Mouse (Mus musculus) neural tube, embryonic 10.5 days (tissue): ENCODE results near the gene Prpf38b.
A peak's percentile ranks its signal among the peaks of the same experiment; 100 is the strongest.
"Not testable (repeated sequence)": the region's sequence is repeated elsewhere in the genome, so short reads cannot be mapped to it uniquely, and the experiment has no call there.

Experiments used
- DNase-seq: peaks from one replicate; pipeline ENCODE4 v3.0.0-alpha.2; 2017; ENCODE audit warnings: low spot score; ENCODE audit errors: extremely low spot score

The Prpf38b gene

DNA sequence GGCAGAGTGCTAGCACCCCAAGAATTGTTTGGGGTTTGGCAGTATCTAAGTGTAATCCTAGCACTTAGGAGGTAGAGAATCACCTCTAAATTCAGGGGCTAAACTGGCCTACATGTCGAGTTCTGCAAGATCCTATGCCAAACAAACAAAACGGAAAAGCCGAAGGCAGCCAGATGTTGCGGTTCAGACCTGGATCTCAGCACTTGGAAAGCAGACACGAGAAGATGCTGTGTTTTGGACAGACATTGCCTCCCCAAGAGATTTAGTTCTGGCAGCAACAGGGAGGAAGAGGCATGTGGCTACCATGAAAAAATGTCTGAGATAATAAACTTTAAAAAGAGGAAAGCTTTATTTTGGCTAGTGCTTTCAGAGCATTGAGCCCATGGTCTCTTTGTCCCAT lies 10.8 kb downstream of the Prpf38b start:
- no peak for DNase-seq

DNA sequence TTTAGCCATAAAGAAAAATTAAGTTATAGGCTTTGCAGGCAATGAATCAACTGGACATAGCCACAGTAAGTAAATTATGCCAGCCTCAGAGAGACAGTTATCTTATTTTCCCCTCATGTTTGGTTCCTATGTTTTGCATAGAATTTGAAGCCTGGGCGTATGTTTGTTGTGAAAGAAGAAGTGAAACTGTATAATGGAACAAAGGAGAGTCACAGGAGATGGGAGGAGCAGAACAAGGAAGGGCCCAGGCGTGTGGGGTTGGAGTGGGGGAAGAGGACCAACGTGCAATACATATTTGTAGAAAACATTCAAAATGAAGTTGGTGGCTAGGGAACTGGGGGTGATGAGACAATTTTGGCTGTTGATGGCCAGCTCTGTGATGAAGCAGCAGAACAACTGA lies 11.4 kb downstream of the Prpf38b start:
- DNase-seq = no peak

DNA sequence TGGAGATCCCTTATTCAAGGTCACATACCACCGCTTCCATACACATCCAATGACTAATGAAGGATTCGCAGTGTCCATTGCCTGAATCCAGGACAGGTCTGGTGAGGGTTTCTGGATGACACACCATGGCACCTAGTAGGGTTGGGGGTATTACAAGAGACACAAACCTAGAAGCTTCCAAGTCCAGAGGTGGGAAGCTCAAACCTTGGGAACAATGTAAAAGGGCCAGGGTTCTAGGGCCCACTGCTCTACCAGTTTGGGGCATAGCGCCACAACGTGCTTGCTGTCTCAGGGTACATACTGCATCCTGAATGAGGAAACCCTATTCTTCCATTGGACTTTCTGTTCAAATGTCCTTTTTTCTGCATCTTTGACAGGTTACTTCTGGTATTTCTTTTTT lies 12.9 kb downstream of the Prpf38b start:
- DNase-seq = no peak

DNA sequence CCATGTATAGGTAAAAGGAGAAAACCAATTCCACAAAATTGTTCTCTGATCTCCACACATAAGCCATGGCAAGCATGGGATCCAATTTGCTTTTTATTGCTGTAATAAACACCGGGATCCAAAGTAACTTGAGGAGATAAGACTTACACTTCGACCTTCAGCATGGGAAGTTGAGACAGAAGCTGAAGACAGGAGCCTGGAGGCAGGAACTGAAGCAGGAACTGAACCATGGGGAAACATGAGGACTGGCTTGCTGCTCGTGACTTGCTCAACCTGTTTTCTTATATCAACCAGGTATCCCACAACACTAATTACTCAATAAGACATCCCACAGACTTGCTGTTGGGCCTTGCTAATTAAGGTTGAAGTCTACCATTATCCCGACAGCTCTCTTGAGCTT lies 18.6 kb downstream of the Prpf38b start:
- no peak for DNase-seq

DNA sequence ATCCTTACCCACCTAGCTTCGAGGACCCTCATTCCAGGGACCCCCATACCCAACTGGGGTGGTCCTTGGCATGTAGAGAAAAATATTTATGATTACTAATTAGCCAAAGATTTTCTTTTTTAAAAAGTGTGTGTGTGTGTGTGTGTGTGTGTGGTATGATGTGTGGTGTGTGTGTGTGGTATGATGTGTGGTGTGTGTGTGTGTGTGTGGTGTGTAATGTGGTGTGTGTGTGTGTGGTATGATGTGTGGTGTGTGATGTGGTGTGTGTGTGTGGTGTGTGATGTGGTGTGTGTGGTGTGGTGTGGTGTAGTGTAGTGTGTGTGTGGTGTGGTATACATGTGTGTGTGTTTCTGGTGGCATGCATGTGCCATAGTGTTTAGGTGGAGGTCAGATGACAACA lies 19.4 kb downstream of the Prpf38b start:
- no peak for DNase-seq

DNA sequence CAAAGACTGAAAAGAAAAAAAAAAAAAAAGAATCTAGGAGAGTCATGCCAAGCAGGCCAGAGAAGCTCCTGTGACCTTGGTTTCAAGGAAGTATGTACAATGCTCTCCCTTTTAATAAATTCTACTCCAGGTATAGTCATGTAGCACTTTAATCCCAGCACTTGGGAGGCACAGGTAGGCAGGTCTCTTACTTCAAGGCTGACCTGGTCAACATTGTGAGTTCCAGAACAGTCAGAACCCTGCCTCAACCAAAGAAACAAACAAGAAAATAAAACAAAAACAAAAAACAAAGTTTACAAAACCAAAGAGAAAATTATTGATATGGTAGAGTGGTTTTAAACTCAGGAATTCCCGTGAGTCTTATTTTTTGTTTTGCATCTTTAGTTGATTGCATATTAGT lies 21.6 kb downstream of the Prpf38b start, which contains the start of gene Fndc7:
Fndc7 (minus strand) TSS at position 101 of the 400 bp plus-strand sequence.
- DNase-seq = no peak

DNA sequence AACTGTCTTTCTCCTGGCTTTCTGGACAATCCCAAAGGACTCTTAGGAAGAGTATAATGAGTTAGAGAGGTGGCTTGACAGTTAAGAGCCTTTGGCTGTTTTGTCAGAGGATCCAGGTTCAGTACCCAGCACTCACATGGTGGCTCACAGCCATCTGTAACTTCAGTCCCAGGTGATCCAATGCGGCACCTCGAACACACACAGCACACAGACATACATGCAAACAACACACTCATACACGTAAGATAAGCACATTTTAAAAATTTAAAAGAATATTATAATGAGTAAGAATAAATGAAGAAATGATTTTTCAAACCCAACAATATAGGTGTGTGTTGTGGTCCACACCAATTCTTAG lies 23.9 kb downstream of the Prpf38b start:
- DNase-seq = no peak

DNA sequence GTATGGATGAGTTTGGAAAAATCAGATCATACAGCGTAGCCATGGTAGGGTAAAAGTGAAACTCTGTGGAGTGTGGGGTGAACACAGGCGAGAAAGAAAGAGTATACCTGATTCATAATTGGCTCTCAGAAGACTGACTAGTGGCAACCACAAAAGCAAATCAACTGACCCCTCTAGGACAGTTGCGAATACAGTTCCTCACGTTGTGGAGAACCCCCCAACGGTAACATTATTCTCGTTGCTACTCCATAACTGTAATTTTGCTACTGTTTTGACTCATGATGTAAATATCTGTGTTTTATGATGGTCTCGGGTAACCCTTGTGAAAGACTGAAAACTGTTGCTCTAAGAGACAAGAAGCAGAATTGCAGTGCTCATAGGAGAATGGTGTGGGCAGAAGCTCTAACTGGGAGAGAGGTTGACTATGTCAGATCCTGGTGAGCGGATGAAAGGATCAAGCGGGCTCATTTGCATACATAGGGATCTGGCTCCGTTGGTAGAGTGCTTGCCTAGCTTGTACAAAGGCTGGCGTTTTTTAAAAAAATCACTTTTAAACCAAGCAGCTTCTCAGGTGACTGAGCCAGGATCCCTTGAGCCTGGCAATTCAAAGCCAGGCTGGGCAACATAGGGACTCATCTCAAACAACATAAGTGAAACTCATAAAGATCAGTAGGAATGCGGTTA lies 24.5 kb downstream of the Prpf38b start:
- no peak for DNase-seq

DNA sequence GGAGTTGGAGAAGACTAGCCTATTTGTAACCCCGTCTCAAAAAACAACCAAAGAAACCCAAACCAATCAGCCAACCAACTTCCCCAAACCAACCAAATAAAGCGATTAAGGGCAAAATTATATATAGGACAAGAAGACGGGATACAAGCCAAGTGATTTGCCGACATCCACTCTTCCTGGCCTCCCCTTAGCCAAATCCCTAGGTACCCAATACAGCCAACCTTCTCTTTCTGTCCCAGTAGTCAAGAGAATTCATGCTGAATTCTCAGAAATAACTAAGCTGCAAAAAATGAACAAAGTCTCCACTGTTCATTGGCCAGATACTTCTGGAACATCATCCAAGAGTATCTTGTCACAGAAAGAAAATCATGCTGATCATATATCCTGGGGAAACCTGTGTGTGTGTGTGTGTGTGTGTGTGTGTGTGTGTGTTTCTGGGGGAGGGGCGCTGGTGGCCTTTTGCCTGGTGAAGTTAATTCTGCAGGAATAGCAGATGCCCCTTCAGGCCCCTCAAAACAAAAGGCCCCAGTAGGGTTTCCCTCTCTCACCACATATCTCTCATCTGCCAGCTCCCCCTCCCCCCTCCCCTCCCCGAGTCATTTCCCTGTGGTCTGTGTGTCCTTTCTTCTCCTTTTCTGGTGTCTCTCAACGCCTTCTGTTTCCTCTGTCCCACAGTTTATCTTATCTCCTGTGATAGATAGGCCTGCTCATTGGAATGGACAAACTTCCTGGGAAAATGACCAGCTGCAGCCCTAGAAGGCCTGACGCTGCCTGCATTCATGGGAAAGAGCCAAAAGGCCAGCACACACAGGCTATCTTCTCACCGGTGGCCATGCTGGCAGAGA lies 25.6 kb downstream of the Prpf38b start:
- peak; percentile 56 for DNase-seq

DNA sequence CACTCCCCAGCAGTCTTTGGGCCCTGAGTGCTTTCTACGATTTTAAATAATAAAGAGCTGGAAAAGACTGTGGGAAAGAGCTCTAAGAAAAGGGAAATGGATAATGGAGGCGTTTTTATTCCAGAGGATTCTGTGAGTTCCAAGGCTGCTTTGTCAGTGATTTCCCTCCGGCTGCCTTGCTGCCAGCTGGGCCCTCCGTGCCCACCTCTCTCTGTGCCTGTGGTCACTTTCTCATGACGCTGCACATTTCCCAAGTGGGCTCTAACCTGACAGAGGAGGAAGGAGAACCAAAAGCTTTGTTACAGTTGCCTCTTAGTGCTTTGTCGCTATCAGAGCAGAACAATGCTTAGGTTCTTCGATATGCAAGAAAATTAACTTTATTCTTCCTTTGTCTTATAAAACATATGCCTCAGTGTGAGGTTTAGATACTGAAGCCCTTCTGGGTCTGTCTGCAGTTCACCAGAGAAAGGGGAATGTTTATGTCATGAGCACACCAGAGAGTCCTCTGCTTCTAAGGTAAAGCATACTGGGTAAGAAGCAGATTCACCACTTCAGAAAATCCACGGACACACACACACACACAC lies 26.7 kb downstream of the Prpf38b start:
- DNase-seq = no peak

DNA sequence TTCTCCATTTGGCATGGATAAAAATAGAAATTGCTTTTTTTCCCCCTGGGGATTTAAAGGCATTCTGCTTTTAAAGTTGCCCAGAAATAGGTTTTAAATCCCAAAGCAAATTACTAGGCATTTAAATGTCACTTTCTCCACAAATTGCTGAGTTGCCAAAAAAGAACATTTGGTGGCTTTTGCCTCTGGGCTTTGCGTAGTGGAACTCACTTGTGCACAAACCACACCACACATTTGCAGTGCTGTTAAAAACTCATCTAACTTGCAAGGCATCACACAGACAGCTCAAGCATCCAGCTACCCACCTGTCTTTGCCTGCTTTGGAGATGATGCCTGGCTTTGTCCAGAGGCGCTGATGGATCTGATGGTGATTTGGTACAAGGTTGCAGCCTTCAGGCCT lies 28.5 kb downstream of the Prpf38b start:
- DNase-seq = no peak

DNA sequence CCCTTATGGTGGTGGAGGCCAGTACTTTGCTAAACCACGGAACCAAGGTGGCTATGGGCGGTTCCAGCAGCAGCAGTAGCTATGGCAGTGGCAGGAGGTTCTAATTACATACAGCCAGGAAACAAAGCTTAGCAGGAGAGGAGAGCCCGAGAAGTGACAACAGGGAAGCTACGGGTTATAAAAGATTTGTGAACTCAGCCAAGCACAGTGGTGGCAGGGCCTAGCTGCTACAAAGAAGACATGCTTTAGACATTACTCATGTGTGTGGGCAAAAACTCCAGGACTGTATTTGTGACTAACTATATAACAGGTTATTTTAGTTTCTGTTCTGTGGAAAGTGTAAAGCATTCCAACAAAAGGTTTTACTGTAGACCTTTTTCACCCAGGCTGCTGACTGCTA lies 29.7 kb downstream of the Prpf38b start:
- DNase-seq = not testable (repeated sequence)

DNA sequence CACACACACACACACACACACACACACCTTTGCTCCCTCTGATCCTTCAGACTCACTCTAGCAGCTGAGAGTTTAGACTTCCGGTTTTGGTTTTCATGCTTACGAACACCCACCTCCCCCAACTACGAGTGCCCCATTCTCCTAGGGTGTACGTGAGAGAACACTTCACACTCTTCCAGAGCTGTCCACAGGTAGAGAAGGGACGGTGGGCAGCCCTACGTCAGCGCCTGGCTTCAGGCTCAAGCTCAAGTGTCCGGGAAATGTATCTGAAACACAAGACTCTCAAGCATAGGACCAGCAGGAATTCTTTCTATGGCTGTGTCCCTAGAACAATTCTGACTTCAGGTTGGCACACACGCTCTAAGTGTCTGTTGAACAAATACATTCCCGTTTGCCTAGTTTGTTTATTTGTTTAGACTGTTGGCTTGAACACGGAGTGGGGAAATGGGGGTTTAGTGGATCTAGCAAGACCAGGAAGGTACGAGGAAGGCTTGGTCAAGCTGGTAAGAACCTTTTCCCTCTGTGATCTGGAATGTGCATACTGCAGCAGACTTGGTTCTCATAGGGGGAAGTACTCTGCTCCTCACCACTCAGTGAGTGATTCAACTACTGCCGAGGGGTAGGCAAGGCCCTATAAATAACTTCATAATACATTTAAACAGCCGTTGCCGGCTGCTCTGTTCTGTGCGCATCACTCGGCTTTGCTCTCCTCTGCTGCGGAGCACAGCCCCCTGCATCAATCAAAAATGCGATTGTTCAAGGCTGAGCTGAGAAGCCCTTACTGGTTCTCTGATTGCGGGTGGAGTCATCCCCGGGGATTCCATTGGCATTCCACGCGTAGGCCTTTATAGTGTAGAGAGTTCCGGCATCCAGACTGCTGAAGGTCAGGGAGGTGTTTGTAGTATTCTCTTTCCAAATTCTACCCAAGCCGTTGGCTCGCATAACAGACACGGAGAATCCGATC lies 30.7 kb downstream of the Prpf38b start:
- DNase-seq = peak; percentile 21

DNA sequence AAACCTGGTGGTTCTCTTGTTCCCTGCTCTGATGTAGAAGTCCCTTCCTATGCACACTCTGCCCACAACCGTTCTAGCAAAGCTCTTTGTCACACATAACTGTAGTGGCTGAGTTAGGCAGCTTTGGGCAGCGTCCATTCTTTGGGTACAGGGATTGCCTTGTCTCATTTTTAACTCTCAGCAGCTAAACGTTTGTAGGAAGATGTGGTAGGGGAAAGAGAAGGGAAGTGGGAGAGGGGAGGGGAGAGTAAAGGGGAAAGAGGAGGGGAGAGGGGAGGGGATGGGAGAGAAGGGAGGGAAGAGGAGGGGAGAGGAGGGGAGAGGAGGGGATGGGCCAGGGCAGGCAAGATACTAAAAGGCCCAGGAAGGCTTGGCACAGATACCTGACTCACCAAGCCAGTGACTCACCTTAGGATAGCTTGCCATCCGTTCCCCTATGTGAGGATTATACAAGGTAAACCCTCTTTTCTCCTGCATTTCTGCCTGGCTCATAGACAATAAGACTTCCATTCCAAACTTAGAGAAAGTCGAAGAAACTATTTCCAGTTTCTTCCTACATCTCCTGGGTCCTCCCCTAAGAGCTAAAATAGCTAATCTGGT lies 31.6 kb downstream of the Prpf38b start:
- DNase-seq = no peak

DNA sequence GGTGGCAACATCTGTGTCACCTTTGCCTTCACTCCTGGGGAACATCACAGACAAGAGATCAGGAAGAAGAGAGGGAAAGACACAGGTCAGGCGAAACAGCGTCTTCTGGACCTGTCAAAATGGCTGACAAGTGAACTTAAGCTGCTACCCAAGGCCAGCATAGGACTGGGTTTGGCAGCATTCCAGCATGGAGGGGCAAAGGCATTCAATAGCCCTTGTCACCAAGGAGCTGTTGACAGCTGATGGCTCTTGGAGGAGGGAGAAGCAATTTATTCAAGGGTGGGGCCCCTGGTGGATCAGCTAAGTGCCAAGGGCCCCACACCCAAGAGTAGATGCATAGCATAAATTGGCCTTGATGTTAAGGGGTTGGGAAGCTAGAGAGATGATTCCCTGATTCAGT lies 32.4 kb downstream of the Prpf38b start:
- no peak for DNase-seq

DNA sequence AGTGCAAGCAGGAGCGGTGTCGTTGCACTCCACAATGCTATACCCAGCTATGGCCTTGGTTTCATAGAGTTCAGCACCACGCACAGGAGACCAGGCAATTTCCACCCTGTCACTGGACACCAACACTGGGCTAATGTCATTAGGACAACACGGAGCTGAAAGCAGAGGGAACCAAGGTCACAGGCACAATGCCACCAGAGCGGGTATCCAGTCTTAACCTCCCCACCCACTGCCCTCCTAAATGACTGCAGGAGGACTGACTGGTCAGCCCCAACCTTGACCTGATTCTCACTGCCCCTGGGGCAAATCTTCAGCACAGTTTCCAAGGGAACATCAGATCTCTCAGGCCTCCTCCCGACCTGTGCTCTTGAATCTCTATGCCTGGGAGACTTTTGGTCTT lies 40.9 kb downstream of the Prpf38b start:
- DNase-seq = no peak

DNA sequence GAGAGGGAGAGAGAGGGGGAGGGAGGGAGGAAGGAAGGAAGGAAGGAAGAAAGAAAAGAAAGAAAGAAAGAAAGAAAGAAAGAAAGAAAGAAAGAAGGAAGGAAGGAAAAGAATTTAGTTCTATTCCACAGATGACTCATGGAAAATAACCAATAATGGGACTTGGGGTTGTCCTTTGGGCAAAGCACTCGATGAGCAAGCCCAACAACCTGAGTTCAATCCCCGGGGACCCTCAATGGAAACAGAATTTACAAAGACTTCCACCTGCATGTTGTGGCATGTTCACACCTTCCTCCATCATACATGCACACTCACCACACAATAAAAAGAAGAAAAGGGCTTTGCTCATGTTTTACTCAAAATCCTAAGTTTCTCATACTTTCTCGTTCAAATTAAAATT lies 44.1 kb downstream of the Prpf38b start:
- no peak for DNase-seq

DNA sequence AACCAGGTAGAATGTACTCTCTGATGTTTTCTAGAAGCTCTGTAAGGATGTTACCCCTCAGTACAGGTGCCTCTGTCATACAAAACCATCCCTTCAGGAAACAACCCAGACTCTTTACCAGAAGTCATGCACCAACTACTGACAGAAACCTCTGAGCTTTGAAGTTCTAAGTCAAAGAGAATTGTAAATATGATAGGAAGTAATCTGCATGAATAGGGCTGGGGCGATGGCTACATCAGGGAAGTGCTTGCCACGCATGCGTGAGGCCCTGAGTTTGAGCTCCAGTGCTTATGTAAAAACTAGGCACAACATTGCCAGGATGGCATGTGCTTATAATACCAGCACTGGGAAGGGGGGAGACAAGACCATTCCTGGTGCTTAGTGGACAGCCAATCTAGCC lies 45.9 kb downstream of the Prpf38b start:
- no peak for DNase-seq

DNA sequence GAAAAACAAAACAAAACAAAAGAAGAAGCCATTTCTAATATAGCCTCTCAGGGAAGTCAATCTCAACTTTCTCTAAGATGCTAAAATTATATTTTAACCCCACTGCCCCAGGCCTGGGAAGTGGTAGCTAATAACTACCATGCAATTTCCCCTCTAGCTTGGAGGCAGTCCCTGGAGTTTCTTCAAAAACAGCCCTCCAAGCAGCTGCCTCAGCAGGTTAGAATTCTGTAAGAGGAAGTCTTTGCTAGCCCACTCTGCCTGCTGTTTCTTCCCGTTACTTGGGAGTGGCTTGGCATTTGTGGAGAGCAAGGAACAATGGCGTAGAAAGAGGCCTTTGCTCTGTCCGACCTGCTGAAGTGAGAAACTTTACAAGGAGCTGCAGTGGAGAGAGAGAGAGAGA lies 46.4 kb downstream of the Prpf38b start:
- no peak for DNase-seq

DNA sequence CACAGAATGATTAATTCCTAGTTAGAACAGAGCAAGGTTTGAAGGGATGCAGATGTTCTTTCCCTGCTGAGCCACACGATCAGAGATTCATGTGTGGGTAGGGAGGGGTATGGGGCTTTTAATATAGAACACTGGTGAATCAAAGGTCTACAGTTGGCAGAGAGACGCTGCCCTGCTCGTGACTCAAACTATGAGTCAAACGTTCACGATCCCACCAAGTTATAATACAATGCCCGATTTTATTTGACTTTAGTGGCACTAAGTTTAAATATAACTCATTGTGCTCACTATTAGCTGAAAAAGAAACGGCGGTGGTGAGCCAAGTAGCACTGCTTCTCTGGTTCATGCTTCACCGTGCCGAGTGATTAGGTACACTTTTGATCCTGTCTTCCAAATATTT lies 48.4 kb downstream of the Prpf38b start:
- DNase-seq = no peak

DNA sequence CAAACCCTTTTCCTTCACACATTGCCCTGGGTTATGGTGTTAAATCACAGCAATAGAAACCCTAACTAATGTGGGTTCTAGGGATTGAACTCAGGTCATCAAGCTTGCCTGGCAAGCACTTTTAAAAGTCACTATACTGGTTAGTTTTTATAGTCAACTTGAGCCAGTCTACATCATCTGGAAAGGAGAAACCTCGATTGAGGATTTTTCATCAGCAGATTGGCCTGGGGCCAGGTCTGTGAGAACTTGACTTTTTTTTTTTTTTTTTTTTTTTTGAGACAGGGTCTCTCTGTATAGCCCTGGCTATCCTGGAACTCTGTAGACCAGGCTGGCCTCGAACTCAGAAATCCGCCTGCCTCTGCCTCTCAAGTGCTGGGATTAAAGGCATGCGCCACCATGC lies 49.2 kb downstream of the Prpf38b start:
- not testable (repeated sequence) for DNase-seq
